Mouse (Mus musculus) megakaryocyte-erythroid progenitor cell, adult 5-6 weeks (primary cell): ENCODE results near the gene Spata17. TPM values are rescaled to one million over a fixed set of nuclear protein-coding genes. Genes with fewer than 3 reads are reported as not detected.
A peak's percentile ranks its signal among the peaks of the same experiment; 100 is the strongest.

Experiments used
- ATAC-seq: replicated peaks from 2 replicates; pipeline ENCODE4 v1.8.0; 2016; ENCODE audit warnings: mild to moderate bottlenecking, inconsistent platforms; ENCODE audit not compliant: severe bottlenecking, poor library complexity, low FRiP score, low TSS enrichment
- total RNA-seq, 2 experiments: library from RNA; stranded (forward) in 1 of 2; stranded (reverse) in 1 of 2; fragments of 200-1000, 215-1000 nt in 1 of 2; fragments of >200 nt in 1 of 2; fragmentation: Nextera tagmentation in 1 of 2; gene quantifications; 2 replicates each; pipeline ENCODE4 v1.2.3; 2014 to 2017

Gene Spata17
- 0.32 and 0.44 TPM in 2 replicates for total RNA-seq (2014; fragmentation: Nextera tagmentation)
- not detected in 2 replicates for total RNA-seq (2017)

- peak; percentile 96 for ATAC-seq
Measured at GRCm38 (mm10) chr1:187215181-187216116, at the start of gene Spata17, which contains the start of gene Gpatch2. Gene Spata17, minus strand, starts transcription at chr1:187215465. Gene Gpatch2, plus strand, starts transcription at chr1:187215508.

GRCm38 (mm10) chr1:187258756-187259155 is 43.5 kb upstream of the Spata17 start:
- ATAC-seq = no peak

GRCm38 (mm10) chr1:187250741-187251262 is 35.5 kb upstream of the Spata17 start:
- peak; percentile 44; the same call in 1 of the 2 replicates for ATAC-seq

GRCm38 (mm10) chr1:187244734-187245133 is 29.5 kb upstream of the Spata17 start:
- ATAC-seq = no peak

GRCm38 (mm10) chr1:187241329-187241728 is 26.1 kb upstream of the Spata17 start:
- no peak for ATAC-seq

- ATAC-seq = no peak
Measured at GRCm38 (mm10) chr1:187240304-187240703, 25.0 kb upstream of the Spata17 start.

- ATAC-seq = no peak
Measured at GRCm38 (mm10) chr1:187238061-187238460, 22.8 kb upstream of the Spata17 start.

GRCm38 (mm10) chr1:187236296-187236695 is 21.0 kb upstream of the Spata17 start:
- ATAC-seq = no peak

GRCm38 (mm10) chr1:187235161-187235560 is 19.9 kb upstream of the Spata17 start:
- ATAC-seq = no peak

GRCm38 (mm10) chr1:187232996-187233615 is 17.8 kb upstream of the Spata17 start:
- ATAC-seq = no peak

GRCm38 (mm10) chr1:187232196-187232955 is 17.1 kb upstream of the Spata17 start:
- no peak for ATAC-seq

GRCm38 (mm10) chr1:187230255-187230654 is 15.0 kb upstream of the Spata17 start:
- no peak for ATAC-seq

GRCm38 (mm10) chr1:187228414-187229146 is 13.3 kb upstream of the Spata17 start:
- ATAC-seq = peak; percentile 75

- peak; percentile 67 for ATAC-seq
Measured at GRCm38 (mm10) chr1:187226328-187227025, 11.2 kb upstream of the Spata17 start.

- ATAC-seq = no peak
Measured at GRCm38 (mm10) chr1:187220756-187221155, 5.5 kb upstream of the Spata17 start.

- no peak for ATAC-seq
Measured at GRCm38 (mm10) chr1:187216620-187217410, 1.6 kb upstream of the Spata17 start.

- no peak for ATAC-seq
Measured at GRCm38 (mm10) chr1:187210736-187211135, 4.5 kb downstream of the Spata17 start.
